Mouse (Mus musculus) brain, embryonic 18.5 days (tissue): ENCODE results near the gene Ankrd42.

ENCODE experiments used
- DNase-seq: peaks from one replicate; pipeline ENCODE4 v3.0.0-alpha.2; 2012; ENCODE audit warnings: low read depth, low spot score

The Ankrd42 gene

DNA sequence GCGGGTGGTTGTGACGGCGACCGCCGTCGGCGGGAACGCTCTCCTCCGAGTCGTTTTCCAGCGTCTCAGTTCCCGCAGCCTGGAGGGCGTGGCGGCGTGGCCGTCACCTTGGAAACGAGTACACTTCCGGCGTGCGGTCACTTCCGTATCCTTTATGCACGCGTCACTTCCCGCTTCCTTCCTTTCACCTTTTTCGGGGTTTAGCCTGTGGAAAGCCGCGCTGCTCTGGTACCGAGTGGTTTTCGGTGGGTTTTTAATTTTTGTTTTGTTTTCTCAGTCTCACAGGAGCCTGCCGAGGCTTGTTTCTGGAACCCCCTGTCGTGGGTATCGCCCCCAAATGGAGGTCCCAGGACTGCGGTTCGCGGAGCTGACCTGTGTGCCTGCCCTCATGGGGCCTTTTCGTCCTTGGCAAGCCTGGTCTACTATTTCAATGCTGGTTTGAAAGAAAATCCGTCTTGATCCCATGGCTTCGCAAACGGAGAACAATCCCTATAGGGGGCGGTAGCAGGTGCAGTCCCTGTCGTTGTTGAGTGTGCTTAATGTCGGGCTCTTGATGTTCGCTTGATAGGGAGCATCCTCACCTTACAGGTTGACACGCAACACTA is at the start of gene Ankrd42:
Gene Ankrd42, minus strand, starts transcription at position 122 of the 605 bp plus-strand sequence.
- DNase-seq, result peak; percentile 78

DNA sequence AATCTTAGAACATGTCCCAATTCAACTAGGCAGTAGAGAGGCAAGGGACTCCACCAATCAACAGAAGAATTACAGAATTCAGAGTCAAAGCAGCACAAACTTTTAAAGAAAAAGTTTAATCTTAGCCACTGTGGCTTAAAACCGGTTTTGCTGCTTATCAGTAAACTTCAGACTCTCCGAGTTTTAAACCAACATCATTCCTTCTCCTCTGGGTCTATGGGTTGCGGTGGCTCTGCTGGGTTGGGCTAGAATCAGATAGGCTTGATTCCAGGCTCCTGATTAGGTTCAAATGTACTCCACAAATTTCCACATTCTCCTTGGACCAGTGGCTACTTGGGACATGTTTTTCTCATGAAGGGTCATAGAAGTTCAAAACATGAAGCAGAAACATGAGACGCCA is 40.4 kb upstream of the Ankrd42 start:
- no peak for DNase-seq

DNA sequence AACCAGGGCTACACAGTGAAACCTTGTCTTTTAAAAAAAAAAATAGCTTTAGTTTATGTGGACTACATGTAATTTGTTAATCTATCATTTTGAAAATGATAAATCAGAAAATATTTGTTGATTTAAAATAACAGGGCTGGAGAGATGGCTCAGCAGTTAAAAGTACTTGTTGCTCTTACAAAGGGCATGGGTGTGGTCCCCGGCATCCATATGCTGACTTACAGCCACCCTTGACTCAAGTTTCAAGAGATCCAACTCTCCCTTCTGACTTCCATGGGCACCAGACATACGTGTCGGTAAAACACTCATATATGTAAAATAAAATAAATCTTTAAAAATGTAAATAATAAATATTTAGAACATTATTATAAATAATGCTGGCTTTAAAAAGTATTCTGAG is 38.2 kb upstream of the Ankrd42 start:
- DNase-seq, result no peak

DNA sequence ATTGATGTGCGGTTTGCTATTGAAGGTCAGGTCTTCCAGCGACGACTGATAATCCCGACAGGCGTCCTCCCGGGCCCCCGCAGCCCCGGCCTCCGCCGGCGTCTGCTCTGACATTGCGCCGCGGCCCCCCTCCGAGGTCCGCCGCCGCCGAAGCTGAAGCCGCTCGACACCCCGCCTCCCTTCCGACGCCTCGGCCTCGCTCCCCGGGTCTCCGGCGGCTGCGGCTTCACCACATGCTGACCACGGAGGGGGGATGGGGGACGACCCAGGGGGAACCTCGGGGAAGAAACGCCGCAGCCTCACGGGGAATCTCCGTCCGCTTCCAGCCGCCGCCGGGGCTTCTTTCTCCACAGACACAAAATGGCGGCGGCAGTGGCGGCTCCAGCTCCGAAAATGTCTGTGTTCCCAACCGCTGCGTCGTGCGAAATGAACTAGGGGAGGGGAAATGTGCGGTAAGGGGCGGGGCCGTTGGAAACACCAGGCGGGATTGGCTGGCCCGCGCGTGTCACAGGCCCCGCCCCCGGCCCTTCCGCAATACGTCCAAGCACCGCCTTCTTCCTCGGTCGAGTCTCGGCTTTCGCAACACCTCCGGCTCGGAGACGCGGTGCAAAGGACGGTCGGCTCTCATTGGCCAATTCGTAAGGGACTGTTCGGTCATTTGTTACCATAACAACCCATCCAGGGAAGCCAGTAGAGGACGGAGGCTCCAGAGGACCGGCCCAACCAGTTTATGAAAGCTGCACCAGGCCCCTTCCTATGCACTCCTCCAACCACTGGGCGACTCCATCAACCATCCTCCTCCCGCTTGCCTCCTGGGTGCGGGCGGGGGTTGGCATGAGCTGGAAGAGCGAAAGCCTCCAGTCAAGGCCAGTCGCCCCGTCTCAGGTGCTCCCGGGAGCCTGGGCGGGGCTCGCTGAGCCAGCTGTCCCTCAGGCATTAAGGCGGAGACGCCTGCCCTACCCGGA is 32.8 kb upstream of the Ankrd42 start, which contains the start of gene Pcf11:
Gene Pcf11, minus strand, starts transcription at position 428 of the 965 bp plus-strand sequence.
- DNase-seq, result peak; percentile 96

DNA sequence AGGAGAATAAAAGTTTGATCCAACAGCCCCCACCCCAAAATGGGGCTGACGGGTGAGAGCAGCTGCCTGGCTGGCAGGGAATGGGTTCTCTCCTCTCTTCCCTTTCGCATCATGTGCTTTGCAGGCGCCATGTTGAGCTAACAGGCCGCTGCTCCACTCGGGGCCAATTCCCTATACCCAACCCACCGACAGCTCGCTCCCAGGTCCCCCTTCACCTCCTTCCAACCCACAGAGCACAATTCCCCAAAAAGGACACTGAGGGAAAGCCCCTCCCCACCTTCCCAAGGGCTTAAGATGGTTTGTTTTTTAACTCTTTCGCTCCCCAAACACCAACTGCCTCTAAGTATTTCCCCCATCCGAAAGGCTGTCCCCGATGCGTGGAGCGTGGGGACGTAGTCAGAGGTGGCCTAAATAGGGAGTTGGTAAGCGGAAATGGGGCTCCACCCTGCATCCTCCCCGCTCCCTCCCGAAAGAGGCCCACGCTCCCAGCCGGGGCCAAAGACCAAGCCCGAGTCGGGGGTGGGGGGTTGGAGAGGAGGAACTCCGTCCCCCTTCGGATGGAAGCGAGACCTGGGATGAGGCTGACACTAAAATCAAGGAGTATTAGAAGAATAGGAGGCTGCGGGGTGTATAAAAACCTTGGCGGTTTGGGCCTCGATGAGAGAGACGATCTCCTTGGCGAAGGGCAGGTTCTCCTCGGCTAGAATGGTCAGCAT is 32.0 kb upstream of the Ankrd42 start:
- peak; percentile 26 for DNase-seq

DNA sequence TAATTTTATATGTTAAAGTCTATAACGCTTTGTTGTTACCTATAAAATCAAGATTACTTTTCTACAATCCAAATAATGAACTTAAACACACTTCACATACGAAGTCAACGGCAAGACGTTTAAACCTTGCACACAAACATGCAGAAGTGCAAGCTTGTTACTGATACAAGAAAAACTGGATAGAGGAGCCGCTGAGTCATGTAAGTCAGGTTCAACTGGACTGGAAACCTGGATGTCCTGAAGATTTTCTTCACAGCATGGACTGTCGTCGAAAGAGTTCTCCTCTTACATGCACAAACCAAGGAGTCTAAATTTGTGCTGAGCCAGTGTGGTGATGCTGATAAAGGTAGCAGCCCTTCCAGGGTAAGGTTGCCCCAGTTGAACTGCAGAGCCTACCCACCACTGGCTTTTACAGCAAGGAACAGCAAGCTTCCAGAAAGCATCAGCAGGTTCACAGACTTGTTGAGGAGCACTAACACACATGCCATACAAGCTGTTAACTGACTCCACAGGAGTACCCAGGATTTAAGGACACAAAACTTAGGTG is 29.4 kb upstream of the Ankrd42 start:
- no peak for DNase-seq

DNA sequence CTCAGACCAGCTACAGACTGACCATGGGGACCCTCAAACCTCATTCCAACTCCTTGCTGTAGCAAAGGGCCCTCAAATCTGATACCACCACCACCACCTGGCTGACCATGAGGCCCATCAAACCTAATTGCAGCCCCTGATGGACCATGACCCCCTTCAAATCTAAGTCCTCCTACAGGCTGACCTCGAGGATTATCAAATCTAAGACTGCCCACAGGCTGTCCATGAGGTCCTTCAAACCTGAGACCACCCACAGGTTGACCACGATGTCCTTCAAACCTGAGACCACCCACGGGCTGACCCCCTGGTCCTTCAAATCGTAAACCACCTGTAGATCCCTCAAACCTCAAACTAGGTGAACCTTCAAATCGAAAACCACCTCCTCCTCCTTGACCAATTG is 21.1 kb upstream of the Ankrd42 start:
- no peak for DNase-seq

DNA sequence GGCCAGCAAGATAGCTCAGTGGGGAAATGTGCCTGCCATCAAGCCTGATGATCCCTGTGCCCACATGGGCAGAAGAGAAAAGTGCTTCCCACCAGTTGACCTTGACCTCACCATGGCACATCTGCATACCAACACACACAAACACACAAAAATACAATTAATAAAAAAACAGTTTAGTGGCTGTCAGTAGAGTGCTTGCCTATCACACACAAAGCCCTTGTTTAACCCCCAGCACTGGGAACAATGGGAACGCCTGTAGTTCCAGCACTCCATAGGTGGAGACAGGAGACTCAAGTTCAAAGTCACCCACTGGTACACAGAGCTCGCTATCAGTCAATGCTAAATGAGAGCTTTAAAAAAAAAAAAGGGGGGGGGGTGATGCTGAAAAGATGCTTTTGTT is 19.4 kb upstream of the Ankrd42 start:
- no peak for DNase-seq

DNA sequence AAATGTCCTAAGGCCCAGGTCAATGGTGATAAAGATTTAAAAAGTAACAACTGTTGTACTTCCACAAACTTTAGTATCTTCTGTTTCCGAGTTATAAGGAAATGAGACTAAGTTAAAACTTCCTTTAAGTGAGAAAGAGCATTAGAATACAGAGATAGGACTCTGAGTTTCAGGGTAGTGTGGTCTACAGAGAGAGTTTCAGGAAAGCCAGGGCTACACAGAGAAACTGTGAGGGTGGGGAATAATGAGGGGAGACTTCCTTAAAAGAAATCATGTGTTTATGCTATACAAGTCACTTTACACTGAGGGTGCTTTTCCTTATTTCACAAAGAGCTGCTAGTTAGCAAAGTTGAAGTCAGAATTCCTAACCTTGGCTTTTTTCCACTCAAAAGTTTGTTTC is 16.4 kb upstream of the Ankrd42 start:
- no peak for DNase-seq

DNA sequence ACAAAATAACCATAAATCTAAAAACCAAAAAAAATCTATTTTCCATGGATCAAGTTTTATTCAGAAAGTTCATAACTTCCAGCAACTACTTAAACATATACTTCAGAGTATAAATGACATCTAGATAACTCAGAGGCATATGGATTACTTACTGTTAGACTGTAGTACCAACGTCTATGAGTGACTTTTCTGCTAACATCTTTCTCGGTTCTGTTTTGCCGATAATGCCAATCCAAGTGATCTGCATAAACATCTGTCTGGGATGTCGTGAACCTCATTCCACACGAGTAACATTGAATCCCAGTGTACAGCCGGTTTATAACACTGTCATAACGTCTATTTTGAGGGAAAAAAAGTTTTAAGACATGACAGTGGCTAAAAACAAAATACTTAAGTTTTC is 10.8 kb upstream of the Ankrd42 start:
- DNase-seq, result no peak

DNA sequence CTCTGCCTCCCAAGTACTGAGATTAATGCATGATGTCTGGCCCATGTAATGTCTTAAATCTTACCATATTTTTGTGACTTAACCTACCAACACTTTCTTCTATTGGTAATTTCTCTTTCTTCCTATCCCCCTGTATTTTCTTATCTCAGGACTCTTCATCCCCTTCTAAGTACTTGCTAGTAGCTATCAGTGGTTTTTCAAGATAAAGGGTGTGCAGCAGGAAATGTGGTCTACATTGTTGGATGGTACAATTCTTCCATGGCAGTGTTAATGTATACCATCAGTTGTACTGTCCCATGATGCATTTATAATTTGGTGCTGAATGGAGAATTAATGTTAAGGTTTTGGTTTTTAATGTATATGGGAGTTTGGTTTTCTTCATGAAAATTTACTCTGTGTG is 5.4 kb upstream of the Ankrd42 start:
- no peak for DNase-seq

DNA sequence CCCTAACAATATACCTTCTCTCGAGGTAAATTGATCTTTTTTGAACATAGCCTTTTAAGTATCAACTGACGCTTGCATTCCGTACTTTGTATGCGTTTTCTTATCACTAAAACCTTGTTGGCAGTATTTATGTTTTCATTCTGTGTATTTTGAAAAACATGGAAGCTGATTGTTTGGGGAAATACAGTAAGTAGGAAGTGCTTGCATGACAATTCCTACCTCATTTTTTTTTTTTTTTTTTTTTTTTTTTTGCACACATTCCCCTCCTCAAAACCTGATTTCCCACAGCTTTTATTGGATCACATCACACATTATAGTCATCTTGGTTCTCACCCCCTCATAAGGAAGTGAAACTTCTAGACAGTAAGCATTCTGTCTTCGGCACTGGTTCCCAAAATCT is 1.1 kb upstream of the Ankrd42 start:
- DNase-seq, result no peak

DNA sequence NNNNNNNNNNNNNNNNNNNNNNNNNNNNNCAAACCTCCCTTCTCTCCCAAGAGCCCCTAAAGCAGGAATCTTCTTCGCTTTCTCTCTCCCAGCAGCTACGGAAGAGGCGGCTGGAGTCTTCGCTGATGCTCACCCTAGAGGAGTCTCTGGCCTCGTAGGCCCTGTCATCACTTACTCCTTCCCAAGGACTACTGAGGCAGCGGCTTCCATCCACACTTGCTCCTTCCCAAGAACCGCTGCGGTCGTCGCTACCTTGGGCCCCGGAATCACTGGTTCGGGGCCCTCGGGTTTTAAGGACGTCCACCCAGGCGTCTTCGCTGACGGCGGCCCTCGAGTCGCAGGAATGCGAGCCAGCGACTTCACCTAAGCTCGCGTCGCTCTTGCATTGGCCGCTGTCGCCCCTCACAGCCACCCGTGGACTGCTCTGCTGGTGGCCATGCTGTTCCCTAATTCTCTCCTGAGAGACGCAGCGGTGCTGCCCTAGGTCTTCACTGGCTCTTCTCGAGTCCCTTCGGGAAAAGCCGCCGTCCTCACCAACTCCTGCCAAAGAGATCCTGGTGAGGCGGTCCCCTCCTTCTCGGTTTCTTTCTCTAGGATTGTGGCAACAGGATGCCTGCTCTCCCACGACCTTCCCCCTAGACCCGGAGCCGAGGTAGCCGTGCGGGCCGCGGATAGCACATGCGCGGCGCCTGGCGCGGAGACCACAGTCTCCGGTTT is 489 bp downstream of the Ankrd42 start:
- DNase-seq, result no peak

DNA sequence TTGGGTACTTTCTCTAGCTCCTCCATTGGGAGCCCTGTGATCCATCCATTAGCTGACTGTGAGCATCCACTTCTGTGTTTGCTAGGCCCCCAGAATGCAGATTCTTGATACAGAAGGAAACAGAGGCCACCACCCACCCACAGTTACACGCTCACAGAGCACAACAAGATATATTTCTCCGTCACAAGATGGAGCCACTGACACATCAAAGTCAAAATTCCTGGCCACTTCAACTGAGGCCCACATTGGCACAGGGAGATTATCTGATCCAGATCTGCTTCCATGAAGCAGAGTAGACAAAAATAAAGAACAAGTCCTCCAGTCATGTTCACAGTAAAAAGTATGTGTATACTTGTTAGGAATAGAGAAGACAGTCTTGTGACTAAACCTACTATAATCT is 6.8 kb downstream of the Ankrd42 start:
- no peak for DNase-seq

DNA sequence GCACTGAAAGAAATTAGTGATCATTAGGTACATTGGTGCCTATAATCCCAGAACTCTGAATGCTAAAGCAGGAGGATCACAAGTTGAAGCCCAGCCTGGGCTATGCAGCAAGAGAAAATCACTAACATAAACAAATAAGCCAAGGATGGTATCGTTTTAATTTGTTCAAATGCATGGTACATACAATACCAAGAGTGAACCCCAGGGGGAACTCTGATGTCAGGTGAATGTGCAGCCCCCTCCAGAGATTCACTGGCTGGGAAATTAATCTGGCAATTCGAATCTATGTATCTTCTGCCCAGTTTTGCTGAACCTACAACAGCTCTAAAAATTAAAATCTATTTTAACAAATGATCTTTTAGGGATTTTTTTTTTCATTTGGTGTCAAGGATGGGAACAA is 12.5 kb downstream of the Ankrd42 start:
- DNase-seq, result no peak

DNA sequence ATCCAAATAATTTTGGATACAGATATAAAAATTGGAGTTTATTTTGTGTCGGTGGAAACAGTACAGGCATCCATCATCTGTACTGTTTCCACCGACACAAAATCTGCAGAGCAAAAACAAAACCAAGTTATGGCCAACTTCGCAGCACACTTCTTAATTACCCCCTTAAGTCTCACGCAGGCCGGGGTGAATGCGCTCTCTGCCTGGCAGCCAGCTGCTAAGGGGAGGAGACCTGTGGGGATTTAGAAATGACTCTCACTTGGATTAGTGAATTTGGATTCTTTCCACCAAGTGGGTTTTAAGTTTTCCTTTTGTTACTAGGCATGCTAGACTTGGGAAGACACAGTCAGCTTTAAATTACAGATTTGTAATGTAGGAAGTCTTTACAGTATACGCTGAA is 26.1 kb downstream of the Ankrd42 start:
- no peak for DNase-seq

DNA sequence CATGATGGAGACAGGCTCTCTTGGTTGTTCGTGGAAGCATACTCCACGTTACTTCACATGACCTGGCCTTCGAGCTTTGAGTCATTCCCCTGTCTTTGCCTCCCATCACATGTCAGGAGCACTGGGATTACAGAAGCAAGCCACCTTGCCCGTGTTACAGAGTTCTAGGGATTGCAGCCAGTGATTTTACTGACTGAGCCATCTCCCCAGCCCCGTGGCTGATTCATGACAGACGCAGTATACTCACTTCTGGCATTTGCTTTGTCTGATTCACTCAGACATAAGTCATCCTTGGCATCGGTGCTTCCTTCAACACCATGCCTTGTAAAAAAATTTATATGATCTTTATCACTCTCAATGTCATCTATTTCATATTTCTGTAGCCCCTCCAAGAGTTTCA is 32.0 kb downstream of the Ankrd42 start:
- DNase-seq, result no peak

DNA sequence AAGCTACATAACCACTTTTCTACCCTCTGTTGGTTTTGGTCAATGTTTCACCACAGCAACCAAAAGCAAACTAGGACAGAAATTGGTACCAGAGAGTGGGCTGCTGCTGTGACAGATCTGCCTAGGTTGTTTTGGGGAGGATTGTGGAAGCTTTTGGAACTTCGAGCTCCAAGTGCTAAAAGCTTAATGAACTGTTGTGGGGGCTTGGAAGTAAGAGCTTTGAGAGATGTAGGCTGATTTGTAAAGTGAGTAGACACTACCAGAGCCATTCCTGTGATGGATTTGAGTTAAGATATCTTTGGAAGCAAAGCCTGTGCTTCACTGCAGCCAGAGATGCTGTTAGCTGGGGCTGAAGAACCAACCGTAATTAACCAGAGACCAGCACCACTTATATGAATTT is 46.1 kb downstream of the Ankrd42 start:
- no peak for DNase-seq

DNA sequence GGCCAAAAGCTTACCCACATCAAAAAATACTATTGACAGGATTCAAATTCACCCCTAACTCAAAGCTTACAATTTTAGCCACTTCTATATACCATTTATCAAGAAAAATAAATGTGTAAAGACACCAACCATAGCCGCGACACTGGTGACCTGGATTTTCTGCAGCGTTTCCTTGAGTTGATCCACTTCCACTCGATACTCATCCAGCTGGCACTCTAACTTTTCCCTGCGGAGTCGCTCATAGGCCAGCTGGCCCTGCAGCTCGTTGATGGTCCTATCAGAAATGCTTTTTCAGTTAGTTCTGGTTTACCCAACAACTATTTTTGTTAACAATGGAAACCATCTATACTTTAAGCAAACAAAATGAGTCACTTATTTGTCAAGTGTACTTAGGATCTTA is 47.0 kb downstream of the Ankrd42 start:
- DNase-seq, result no peak

DNA sequence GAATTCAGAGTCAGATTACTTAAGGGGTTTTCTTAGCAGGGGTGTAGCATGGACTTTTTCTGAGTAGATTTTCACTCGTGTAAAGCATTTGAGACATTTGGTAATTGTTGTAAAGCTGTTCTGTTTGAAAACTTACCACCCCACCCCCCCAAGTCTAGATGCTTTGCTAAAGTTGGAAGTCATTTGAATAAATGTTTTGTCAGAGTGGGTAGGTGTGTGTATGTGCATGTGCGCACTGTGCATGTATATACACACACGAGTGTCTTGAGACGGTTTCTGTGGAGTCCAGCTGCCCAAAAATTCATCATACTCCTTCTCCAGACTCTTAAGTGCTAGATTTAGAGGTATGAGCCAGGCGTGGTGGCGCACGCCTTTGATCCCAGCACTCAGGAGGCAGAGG is 53.4 kb downstream of the Ankrd42 start:
- DNase-seq, result no peak

DNA sequence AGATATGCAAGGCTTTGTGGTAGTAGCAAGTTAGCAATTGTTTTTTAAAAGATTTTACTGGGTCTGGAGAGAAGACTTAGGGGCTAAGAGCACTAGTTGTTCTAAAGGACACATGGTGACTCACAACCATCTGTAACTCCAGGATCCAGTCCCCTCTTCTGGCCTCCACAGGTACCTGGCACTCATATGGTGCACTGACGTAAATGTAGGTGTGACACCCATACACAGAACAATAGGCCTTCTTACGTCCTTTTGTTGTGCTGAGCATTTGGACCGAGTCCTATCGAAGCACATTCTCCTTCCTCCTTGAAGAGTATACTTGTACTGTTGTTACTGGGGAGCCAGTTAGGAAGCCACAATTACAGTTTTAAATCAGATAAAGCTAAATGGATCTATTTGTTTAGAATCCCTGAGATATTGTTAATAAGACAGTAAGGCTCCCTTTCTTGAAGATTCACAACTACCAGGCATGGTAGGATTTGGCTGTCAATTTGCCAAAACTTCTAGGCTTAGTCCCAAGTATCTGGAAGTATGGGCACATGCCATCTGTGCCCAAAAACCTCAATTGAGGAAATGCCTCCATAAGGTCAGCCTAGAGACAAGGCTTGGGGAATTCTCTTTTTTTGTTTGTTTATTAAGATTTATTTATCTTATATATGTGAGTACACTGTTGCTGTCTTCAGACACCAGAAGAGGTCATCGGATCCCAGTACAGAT is 56.3 kb downstream of the Ankrd42 start:
- no peak for DNase-seq
